Mouse (Mus musculus): ENCODE data around the gene Med18. TPM values are rescaled to one million over a fixed set of nuclear protein-coding genes. Genes with fewer than 3 reads are reported as not detected.
"Not testable (repeated sequence)": the region's sequence is repeated elsewhere in the genome, so short reads cannot be mapped to it uniquely, and the experiment has no call there.

Med18 gene
- polyA plus RNA-seq, 1 experiment, result 3.0 TPM

DNA sequence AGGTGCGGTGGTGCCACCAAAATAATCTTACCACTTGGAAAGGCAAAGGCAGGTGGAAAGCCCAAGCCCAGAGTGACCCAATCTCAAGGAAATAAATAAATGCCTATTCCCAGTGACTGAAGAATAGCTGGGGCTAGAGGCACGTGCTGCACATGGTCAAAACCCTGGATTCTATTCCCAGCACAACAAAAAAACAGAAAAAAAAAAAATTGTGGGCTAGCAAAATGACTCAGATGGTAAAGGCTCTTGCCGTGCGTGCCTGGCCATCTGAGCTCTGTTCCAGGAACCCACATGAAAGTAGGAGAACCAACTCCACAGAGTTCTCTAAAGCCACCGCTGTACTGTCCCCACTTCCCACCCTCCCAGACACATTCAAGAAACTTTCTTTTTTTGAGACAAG, 43.2 kb downstream of the Med18 start:
- no peaks in the 10 kb centered on the region for H3K36me3 ChIP-seq (ENCODE audit: control insufficient read depth, insufficient read depth, low read length)
- H3K27me3 ChIP-seq (ENCODE audit: control insufficient read depth, insufficient read depth, low read length), result no peaks in the 10 kb centered on the region
- no peaks in the 10 kb centered on the region; the same call in 1 of the 2 replicates for H3K4me1 ChIP-seq (ENCODE audit: control insufficient read depth, insufficient read depth, low read length)
- no peak overlapping the region for H3K27ac ChIP-seq (ENCODE audit: control insufficient read depth, insufficient read depth, low read depth, low read length)
- TF ChIP-seq CTCF (IDR thresholded peaks at IDR 0.05; ENCODE audit: control insufficient read depth, insufficient read depth, insufficient replicate concordance, low read depth, low read length), result no peak
- TF ChIP-seq POLR2A (IDR thresholded peaks at IDR 0.05; ENCODE audit: control insufficient read depth, low read depth, low read length), result no peak
- H3K4me3 ChIP-seq (ENCODE audit: control insufficient read depth, low read depth, low read length), result no peak overlapping the region; the same call in 1 of the 2 replicates

DNA sequence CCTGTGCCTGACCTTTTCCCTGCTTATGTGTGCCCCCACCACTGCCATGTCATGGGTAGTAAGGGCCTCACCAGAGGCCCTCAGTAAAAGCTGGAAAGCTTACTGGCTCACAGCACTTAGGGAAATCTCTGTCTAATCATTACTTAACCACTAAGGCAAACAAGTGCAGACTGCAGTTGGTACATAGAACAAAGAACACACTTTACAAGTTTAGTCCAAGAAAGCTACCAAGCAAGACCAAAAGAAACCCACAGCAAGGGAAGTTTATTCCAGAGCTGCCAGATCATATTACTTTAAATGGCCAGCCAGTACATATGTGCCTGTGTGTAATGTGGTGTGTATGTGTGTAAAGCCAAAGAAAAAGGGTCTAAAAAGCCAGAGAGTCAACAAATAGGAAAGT, 47.8 kb downstream of the Med18 start:
- Histone ChIP-seq H3K27me3 (ENCODE audit: control insufficient read depth, insufficient read depth, low read length) (no peaks in the 10 kb centered on the region), H3K27ac (ENCODE audit: control insufficient read depth, insufficient read depth, low read depth, low read length) (no peak overlapping the region), H3K36me3 (ENCODE audit: control insufficient read depth, insufficient read depth, low read length) (no peaks in the 10 kb centered on the region), H3K4me1 (ENCODE audit: control insufficient read depth, insufficient read depth, low read length) (peaks cover 2% of the 10 kb centered on the region), H3K4me3 (ENCODE audit: control insufficient read depth, low read depth, low read length) (no peak overlapping the region)
- TF ChIP-seq POLR2A (IDR thresholded peaks at IDR 0.05; ENCODE audit: control insufficient read depth, low read depth, low read length), result no peak
- TF ChIP-seq CTCF (IDR thresholded peaks at IDR 0.05; ENCODE audit: control insufficient read depth, insufficient read depth, insufficient replicate concordance, low read depth, low read length), result no peak

GRCm38 (mm10) chr4:132413257-132413656, 50.5 kb downstream of the Med18 start:
- H3K4me1 ChIP-seq (ENCODE audit: control insufficient read depth, insufficient read depth, low read length); H3K36me3 ChIP-seq (ENCODE audit: control insufficient read depth, insufficient read depth, low read length); H3K4me3 ChIP-seq (ENCODE audit: control insufficient read depth, low read depth, low read length): not testable (repeated sequence)

GRCm38 (mm10) chr4:132411322-132412094, 52.2 kb downstream of the Med18 start:
- Histone ChIP-seq H3K4me3 (ENCODE audit: control insufficient read depth, low read depth, low read length) (no peak overlapping the region), H3K36me3 (ENCODE audit: control insufficient read depth, insufficient read depth, low read length) (no peaks in the 10 kb centered on the region), H3K27me3 (ENCODE audit: control insufficient read depth, insufficient read depth, low read length) (no peaks in the 10 kb centered on the region), H3K27ac (ENCODE audit: control insufficient read depth, insufficient read depth, low read depth, low read length) (peak overlapping the region; percentile 57; the same call in 1 of the 2 replicates), H3K4me1 (ENCODE audit: control insufficient read depth, insufficient read depth, low read length) (peaks cover 2% of the 10 kb centered on the region; the same call in 1 of the 2 replicates)
- no peak for TF ChIP-seq POLR2A (IDR thresholded peaks at IDR 0.05; ENCODE audit: control insufficient read depth, low read depth, low read length)
- TF ChIP-seq CTCF (IDR thresholded peaks at IDR 0.05; ENCODE audit: control insufficient read depth, insufficient read depth, insufficient replicate concordance, low read depth, low read length), result no peak; the same call in 1 of the 2 replicates

More at GRCm38 (mm10) chr4:132413257-132413656, 50.5 kb downstream of the Med18 start:
- not testable (repeated sequence) for H3K27ac ChIP-seq (ENCODE audit: control insufficient read depth, insufficient read depth, low read depth, low read length); H3K27me3 ChIP-seq (ENCODE audit: control insufficient read depth, insufficient read depth, low read length)

DNA sequence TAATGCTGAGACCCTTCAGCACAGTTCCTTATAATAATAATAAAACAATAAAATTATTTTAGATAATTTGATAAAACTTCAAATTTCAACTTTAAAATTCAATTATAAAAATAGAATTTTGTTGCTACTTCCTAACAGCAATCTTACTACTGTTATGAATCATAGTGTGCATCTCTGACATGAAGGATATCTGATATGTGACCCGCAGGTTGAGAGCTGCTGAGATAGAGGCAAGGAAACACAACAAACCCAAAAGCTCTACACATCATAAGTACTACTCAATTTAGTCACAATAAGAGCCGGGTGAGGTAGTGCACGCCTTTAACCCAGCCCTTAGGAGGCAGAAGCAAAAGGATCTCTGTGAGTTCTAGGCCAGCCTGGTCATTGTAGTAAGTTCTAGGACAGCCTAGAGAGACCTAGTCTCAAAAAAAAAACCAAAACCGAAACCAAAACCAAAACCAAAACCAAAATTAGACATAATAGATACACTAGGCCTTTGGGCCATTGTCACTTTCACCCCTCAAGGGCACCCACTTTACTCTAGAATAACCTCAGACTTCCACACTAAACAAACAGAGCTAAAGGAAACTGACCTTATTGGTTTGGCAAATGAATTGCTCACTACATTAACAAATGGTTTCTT, 54.0 kb downstream of the Med18 start:
- TF ChIP-seq POLR2A (IDR thresholded peaks at IDR 0.05; ENCODE audit: control insufficient read depth, low read depth, low read length) (no peak), CTCF (IDR thresholded peaks at IDR 0.05; ENCODE audit: control insufficient read depth, insufficient read depth, insufficient replicate concordance, low read depth, low read length) (no peak)
- no peaks in the 10 kb centered on the region for H3K36me3 ChIP-seq (ENCODE audit: control insufficient read depth, insufficient read depth, low read length)
- H3K4me1 ChIP-seq (ENCODE audit: control insufficient read depth, insufficient read depth, low read length), result peaks cover 2% of the 10 kb centered on the region; the same call in 1 of the 2 replicates
- H3K27ac ChIP-seq (ENCODE audit: control insufficient read depth, insufficient read depth, low read depth, low read length), result no peak overlapping the region
- no peaks in the 10 kb centered on the region for H3K27me3 ChIP-seq (ENCODE audit: control insufficient read depth, insufficient read depth, low read length)
- H3K4me3 ChIP-seq (ENCODE audit: control insufficient read depth, low read depth, low read length), result no peak overlapping the region

Other genes with a start within 250 kb of the Med18 start
- gene Gmeb1, start 202.3 kb downstream of the Med18 start, polyA plus RNA-seq (2012; rRNA removed), result 13.7 and 14.1 TPM in 2 replicates
- gene Taf12, start 189.5 kb downstream of the Med18 start, polyA plus RNA-seq (2012; rRNA removed), result 37.0 and 38.5 TPM in 2 replicates
- gene Rab42, start 160.5 kb downstream of the Med18 start, polyA plus RNA-seq (2012; rRNA removed), result 24.9 and 31.4 TPM in 2 replicates
- gene Trnau1ap, start 134.4 kb downstream of the Med18 start, polyA plus RNA-seq (2012; rRNA removed), result 5.1 and 6.0 TPM in 2 replicates
- gene Rcc1, start 110.3 kb downstream of the Med18 start, polyA plus RNA-seq (2012; rRNA removed), result 179 and 185 TPM in 2 replicates
- 6.6 and 8.5 TPM in 2 replicates for gene Phactr4, start 41.4 kb downstream of the Med18 start, polyA plus RNA-seq (2012; rRNA removed)
- 18.0 and 19.4 TPM in 2 replicates for gene Sesn2, start 46.6 kb upstream of the Med18 start, polyA plus RNA-seq (2012; rRNA removed)
- 328 TPM in 2 replicates for gene Atpif1, start 69.7 kb upstream of the Med18 start, polyA plus RNA-seq (2012; rRNA removed)
- gene Dnajc8, start 71.6 kb upstream of the Med18 start, polyA plus RNA-seq (2012; rRNA removed), result 22.8 and 24.8 TPM in 2 replicates
- 0.28 and 0.46 TPM in 2 replicates for gene Ptafr, start 100.1 kb upstream of the Med18 start, polyA plus RNA-seq (2012; rRNA removed)
- gene Eya3, start 175.1 kb upstream of the Med18 start, polyA plus RNA-seq (2012; rRNA removed), result 56.3 and 65.2 TPM in 2 replicates